Mouse (Mus musculus) adrenal gland, adult 8-10 months (tissue): ENCODE results near the gene Gm28048. TPM values are rescaled to one million over a fixed set of nuclear protein-coding genes. Genes with fewer than 3 reads are reported as not detected.

Experiments
- DNase-seq: peaks from one replicate; pipeline ENCODE4 v3.0.0; 2022
- total RNA-seq, 4 experiments: library from RNA; stranded (reverse); gene quantifications; 2 replicates each; pipeline ENCODE4 v1.2.4; 2022

The Gm28048 gene
- total RNA-seq, 4 experiments from 2014 or later = 44.3 to 72.0 (median 46.8) TPM

GRCm38 (mm10) chr11:22989786-22990185 lies 7.9 kb upstream of the Gm28048 start:
- DNase-seq = no peak

DNA sequence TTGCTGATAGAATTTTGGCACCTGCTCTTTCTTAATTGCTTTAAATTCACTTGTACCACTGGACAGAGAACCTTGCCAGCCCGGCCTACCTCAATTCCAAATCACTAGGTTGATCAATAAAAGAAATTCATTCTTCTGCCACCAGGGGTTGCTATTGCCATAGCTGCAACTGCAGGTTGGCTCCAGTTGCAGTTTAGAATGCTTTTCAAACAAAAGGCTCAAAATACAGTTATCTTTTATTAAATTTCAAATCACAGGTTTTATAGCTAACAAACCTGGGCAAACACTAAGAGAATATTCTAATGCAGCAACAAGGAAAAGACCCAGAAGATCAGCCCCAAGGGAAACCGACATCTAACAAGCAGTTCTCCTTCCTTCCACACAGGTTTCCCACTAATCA lies 5.5 kb upstream of the Gm28048 start:
- no peak for DNase-seq

DNA sequence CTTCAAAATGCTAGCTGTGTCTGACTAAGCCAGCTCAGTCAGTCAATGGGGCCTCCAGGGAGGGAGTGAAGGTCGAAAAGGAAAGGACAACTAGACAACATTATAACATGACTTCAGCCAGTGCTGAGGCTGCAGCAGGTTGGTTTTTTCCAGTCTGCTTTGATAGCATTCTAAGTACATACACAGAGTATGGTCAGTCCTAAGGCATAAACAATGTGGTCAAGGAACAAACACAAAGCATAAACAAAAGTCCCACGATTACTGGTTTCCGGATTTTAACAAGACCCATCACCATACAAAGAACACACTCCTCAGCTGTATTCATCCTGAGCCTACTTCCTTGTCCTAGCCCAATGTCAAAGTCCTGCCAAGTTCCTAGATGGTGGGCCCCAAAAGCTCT lies 3.6 kb upstream of the Gm28048 start:
- DNase-seq = no peak

GRCm38 (mm10) chr11:22982846-22983245 lies 956 bp upstream of the Gm28048 start:
- no peak for DNase-seq

GRCm38 (mm10) chr11:22981543-22981950 lies 343 bp downstream of the Gm28048 start:
- no peak for DNase-seq

DNA sequence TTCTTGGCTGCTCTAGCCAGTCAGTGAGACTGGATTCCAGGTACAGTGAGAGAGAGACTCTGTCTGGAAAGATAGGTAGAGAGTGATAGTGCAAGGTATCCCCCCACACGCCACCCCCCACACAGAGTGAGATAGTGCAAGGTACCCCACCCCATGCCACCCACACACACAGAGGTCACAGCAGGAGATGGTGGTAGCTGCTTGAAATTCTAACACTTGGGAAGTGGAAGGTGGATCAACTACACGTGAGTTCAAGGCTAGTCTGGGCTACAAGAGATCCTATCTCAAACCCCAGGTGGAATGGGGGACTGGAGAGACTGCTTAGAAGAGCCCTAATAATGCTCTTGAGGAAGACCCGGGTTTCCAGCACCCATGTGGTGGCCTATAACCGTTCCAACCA lies 849 bp downstream of the Gm28048 start:
- DNase-seq = no peak

- no peak for DNase-seq
Measured at GRCm38 (mm10) chr11:22979221-22979620, 2.7 kb downstream of the Gm28048 start.

DNA sequence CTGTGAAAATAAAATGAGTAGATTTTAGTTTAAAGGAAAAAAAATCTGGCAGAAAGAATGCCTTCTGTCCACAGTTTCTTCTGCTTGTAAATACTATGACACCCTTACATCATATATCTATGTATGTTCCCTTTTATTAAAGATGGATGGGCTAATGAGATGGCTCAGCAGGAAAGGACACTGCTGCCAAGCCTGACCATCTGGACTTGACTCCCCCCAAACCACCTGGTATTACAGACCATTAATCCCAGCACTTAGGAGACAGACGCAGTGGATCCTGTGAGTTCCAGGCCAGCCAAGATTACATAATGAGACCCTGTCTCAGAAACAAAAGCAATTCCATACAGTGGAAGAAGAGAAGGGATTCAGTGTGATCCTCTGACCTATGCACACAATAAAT lies 3.2 kb downstream of the Gm28048 start:
- DNase-seq = no peak

- DNase-seq = no peak
Measured at GRCm38 (mm10) chr11:22978215-22978614, 3.7 kb downstream of the Gm28048 start.

DNA sequence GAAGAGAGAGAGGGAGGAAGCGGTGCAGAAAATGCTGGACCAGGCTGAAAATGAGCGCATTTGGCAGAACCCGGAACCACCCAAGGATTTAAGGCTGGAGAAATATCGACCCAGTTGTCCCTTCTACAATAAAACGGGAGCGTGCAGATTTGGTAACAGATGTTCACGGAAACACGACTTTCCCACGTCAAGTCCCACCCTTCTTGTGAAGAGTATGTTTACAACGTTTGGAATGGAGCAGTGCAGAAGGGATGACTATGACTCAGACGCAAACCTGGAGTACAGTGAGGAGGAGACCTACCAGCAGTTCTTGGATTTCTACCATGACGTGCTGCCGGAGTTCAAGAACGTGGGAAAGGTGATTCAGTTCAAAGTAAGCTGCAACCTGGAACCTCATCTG lies 8.3 kb downstream of the Gm28048 start:
- DNase-seq = no peak

DNA sequence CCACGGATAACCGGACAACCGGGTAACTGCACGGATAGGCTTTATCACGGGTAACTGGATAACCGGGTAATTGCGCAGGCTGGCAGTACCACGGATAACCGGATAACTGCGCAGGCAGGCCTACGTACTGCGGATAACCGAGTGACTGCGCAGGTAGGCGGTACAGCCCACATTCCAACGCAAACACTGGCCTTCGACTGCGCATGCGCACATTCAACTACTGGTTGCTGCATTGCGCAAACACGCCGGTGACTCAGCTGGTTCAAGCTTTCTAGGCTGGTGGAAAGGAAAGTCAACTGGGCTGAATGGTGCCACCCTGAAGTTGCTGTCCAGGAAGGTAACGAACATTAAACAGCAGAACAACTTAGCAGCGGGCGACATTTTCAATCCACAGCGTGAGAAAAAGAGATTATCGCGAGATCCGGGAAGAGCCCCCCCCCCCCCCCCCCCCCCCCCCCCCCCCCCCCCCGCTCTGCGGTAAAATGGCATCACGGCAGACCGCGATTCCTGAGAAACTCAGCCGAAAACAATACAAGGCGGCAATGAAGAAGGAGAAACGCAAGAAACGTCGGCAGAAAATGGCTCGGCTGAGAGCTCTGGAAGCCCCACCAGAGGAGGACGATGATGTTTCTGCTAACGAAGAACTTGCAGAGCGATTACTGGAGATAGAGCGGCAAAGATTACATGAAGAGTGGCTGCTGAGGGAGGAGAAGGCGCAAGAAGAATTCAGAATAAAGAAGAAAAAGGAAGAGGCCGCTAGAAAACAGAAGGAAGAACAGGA lies 9.0 kb downstream of the Gm28048 start:
- DNase-seq = peak; percentile 89

DNA sequence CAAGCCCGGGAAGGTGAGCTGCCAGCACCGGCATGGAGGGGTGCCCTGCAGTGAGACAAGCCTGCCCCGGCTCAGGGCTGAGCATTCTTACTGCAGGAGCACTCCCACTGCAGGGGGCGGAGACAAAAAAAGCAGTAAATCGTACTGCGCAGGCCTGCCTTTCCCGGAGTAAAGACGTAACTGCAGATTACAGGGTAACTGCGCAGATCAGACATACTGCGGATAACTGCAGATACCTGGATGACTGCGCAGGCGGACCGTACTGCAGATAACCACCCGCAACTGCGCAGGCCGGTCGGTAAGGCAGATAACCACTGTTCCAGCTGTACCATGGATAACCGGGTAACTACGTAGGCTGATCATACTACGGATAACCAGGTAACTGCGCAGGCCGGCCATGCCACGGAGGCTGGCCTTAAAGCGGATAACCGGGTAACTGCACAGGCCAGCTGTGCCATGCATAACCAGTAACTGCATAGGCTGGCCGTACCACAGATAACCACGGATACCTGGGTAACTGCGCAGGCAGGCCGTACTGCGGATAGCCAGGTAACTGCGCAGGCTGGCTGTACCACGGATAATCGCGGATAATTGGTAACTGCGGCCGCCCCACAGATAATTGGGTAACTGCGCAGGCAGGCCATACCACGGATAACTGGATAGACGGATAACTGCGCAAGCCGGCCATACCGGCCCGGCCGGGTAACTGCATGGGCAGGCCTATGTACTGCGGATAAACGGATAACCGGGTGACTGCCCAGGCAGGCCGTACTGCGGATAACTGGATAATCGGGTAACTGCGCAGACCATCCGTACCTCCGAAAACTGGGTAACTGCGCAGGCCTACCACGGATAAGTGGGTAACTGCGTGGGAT lies 9.8 kb downstream of the Gm28048 start, which contains the start of gene Zrsr1:
Gene Zrsr1, plus strand, starts transcription at position 171 of the 875 bp plus-strand sequence.
- peak; percentile 72 for DNase-seq

DNA sequence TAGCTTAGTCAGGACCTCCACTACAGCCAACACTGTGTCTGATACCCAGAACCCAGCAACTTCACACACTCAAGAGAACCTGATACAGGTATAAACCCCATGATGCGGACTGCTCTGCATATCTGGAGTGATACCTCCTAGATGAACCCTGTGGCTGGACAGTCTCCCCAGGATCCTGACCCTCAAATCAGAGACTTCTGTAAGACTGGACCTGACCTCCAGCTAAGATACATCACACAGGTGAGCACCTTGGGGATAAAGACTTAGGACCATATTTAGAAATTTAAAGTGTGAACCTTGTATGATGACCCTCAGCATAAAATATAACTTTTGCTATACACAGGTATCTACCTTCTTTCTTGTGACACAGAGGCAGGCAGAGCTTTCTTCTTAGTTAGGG lies 11.3 kb downstream of the Gm28048 start:
- DNase-seq = no peak

- DNase-seq = no peak
Measured at GRCm38 (mm10) chr11:22969486-22969885, 12.4 kb downstream of the Gm28048 start.

DNA sequence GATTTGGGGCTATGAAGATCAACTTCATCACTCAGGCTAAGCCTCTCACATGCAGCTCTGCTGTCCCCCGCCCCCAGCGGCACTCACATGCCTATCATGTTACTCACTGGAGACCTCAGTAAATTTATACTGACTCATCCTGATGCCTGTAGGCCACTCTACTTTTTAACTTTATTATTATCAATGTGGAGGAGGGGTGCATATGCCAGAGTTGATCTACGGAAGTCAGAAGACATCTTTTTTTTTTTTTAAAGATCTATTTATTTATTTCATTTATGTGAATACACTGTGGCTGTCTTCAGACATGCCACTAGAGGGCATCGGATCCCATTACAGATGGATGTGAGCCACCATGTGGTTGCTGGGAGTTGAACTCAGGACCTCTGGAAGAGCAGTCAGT lies 16.4 kb downstream of the Gm28048 start:
- peak; percentile 66 for DNase-seq

DNA sequence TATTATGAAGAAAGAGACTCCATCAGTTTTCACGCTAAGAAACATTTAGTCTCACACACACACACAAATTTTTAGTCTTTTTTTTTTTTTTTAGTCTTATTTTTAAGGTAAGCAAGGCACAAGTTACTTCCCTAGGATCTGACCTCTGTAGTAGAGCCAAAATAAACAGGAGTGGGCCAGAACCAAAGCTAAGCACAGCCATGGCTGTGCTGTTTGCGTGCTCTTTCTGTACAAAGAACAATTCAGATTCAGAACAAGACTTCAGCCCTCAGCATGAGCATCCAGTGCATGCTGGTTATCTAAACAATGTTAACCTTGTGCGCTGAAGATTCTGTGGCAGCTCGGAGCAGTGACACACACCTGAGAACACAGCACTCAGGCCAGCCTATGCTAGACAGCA lies 17.5 kb downstream of the Gm28048 start:
- no peak for DNase-seq

DNA sequence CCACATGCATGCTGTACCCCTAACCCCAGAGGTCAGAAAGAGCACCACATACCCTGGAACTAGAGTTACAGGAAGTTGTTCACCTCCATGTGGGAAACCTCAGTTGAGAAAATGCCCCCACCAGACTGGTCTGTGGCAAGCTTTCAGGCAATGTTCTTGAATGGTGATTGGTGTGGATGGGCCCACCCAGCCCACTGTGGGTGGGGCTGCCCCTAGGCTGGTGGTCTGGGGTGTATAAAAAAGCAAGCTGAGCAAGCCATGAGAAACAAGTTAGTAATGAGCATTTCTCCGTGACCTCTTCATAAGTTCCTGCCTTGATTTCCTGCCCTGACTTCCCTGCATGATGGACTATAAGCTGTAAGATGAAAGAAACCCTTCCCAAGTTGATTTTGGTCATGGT lies 19.8 kb downstream of the Gm28048 start:
- DNase-seq = no peak

DNA sequence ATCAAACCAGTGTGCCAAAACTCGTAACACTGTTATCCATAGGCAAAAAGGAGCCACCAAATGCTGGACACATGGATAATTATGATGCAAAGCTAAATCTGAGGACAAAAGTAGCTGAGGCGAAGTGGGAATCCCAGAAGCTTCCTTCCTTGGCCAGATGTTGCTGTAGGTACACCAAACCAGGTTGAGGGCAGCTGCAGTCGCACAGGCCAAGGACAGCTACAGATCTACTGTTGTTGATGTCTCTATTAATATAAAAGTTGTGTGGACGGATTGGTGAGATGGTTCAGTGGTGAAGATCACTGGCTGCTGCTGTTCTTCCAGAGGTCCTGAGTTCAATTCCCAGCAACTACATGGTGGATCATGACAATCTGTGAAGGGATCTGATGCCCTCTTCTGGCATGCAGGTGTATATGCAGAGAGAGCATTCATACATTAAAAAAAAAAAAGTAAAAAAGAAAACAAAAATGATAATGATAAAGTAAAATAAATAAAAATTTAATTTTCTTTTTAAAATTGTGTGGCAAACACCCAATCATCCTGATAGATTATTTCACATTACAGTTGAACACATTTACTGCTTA lies 24.0 kb downstream of the Gm28048 start:
- DNase-seq = no peak

GRCm38 (mm10) chr11:22956830-22957229 lies 25.1 kb downstream of the Gm28048 start:
- DNase-seq = peak; percentile 91

DNA sequence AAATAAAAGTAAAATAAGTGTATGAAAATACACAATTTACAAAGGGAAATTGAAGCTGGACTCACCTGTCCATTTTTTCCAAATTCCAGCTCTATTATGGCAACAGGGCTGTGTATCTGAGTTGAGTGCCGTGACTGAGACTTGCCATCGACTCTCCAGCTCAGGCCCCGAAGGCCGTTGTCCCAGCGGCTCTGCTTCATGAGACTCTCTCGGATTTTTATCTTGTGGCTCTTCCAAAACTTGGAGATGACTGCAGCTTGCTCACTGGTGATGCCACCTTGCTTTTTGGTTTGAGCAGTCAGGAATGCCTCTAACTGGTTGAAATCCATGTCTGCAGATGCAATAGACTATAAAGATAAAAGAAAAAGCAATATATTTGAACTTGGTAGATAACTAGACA lies 25.5 kb downstream of the Gm28048 start:
- DNase-seq = no peak

GRCm38 (mm10) chr11:22952668-22953067 lies 29.2 kb downstream of the Gm28048 start:
- no peak for DNase-seq

GRCm38 (mm10) chr11:22950131-22950530 lies 31.8 kb downstream of the Gm28048 start:
- DNase-seq = no peak

- DNase-seq = no peak
Measured at GRCm38 (mm10) chr11:22949101-22949500, 32.8 kb downstream of the Gm28048 start.
